Mouse (Mus musculus) liver, embryonic 12.5 days (tissue): ENCODE results near the gene Prop1. TPM values are rescaled to one million over a fixed set of nuclear protein-coding genes. Genes with fewer than 3 reads are reported as not detected.

ENCODE experiments used
- ATAC-seq: fragments of 200-750 bp; cut with Nextera tagmentation; 2 replicates; pipeline ENCODE4 v1.8.0; 2017; ENCODE audit warnings: moderate number of reproducible peaks, mild to moderate bottlenecking, moderate library complexity
- H3K27ac ChIP-seq: fragments of 300-500 bp; sonication (generic); 2 replicates; pipeline ENCODE4 v1.5.1; 2016; ENCODE audit warnings: mild to moderate bottlenecking
- H3K27me3 ChIP-seq: fragments of 300-500 bp; sonication (generic); replicated peaks from 2 replicates; pipeline ENCODE4 v1.6.1; 2016; ENCODE audit warnings: mild to moderate bottlenecking, moderate library complexity
- H3K36me3 ChIP-seq: fragments of 300-500 bp; sonication (generic); 2 replicates; pipeline ENCODE4 v1.6.1; 2016; ENCODE audit warnings: mild to moderate bottlenecking, moderate library complexity
- H3K4me1 ChIP-seq: fragments of 300-500 bp; sonication (generic); 2 replicates; pipeline ENCODE4 v1.6.1; 2016
- H3K4me2 ChIP-seq: fragments of 300-500 bp; sonication (generic); 2 replicates; pipeline ENCODE4 v1.6.1; 2016; ENCODE audit warnings: mild to moderate bottlenecking, moderate library complexity
- H3K4me3 ChIP-seq: fragments of 300-500 bp; sonication (generic); 2 replicates; pipeline ENCODE4 v1.5.1; 2016; ENCODE audit warnings: mild to moderate bottlenecking, moderate library complexity
- H3K9ac ChIP-seq: fragments of 300-500 bp; sonication (generic); 2 replicates; pipeline ENCODE4 v1.6.1; 2016; ENCODE audit warnings: mild to moderate bottlenecking, moderate library complexity
- H3K9me3 ChIP-seq: fragments of 300-500 bp; sonication (generic); replicated peaks from 2 replicates; pipeline ENCODE4 v1.6.1; 2016; ENCODE audit warnings: mild to moderate bottlenecking, moderate library complexity
- WGBS: fragments of 180-500 bp; shearing (Covaris S2); methylation state at CpG from one replicate; pipeline ENCODE4 v1.1.7; 2016; ENCODE audit not compliant: insufficient replicate concordance; 5-methylcytosine and 5-hydroxymethylcytosine counted together
- polyA plus RNA-seq: library from polyadenylated mRNA; unstranded; fragments of >200 nt; fragmentation: Nextera tagmentation; extraction: Ambion mirVana; gene quantifications from 2 replicates; pipeline ENCODE4 v1.2.1, GENCODE M21; 2016

Prop1 gene
- polyA plus RNA-seq, 1 experiment from 2014 or later, result not detected

DNA sequence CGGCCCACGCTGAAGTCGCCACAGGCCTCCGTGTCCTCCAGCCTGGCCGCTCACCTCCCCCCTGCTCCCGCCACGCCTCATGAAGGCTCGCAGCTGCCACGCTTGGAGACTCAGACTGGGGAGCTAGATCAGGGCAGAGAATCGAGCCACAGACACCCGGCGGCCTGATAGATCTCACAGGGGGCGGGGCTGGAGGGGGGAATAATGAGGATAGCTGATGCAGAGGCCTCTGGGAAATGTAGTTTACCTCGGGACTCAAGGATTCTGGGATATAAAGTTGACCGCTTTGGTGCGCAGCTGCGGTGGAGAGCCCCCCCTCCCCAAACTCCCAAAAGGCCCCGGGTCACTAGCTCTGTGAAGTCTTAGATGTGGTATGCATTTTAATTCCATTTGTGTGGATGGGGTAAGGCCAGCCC, 22.1 kb downstream of the Prop1 start, which contains the start of gene Zfp354b:
Gene Zfp354b, minus strand, starts transcription at position 183 of the 416 bp plus-strand sequence.
- Histone ChIP-seq H3K9ac (peak within 1 kb of the TSS; percentile 64), H3K27me3 (peaks cover 27% of the 10 kb centered on the region), H3K27ac (no peak within 1 kb of the TSS), H3K4me1 (peaks cover 12% of the 10 kb centered on the region), H3K4me3 (peak within 1 kb of the TSS; percentile 60), H3K4me2 (peak within 1 kb of the TSS; percentile 87), H3K36me3 (no peaks in the 10 kb centered on the region), H3K9me3 (no peaks in the 10 kb centered on the region)
- peak; percentile 86 for ATAC-seq
- under 1% methylated on average over 18 of the region's 18 CpGs for WGBS

DNA sequence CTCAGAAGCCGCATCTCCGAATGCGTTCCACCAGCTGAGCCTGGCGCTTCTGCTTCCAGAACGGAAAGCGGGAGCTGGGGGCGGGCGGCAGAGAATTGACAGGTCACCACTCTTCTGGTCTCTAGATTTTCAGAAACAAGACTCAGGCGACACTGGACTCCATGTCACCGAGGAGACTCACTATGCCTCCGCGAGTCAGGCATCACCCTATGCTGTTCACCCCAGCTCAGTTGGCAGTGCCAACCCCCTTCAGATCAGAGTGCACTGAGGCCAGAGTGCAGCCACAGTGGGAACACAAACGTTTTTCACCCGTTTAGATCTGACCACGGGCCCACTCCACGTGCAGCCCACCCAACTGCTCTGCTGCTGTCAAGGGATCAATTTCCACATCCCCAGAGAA, 22.5 kb downstream of the Prop1 start:
- H3K4me3 ChIP-seq, result peak overlapping the region; percentile 60
- ATAC-seq, result peak; percentile 57
- WGBS, result 1% methylated on average over 16 of the region's 16 CpGs
- H3K27ac ChIP-seq, result no peak overlapping the region
- H3K27me3 ChIP-seq, result peaks cover 27% of the 10 kb centered on the region
- peaks cover 12% of the 10 kb centered on the region for H3K4me1 ChIP-seq
- H3K4me2 ChIP-seq, result peak overlapping the region; percentile 87
- peak overlapping the region; percentile 64 for H3K9ac ChIP-seq
- H3K9me3 ChIP-seq, result no peaks in the 10 kb centered on the region
- no peaks in the 10 kb centered on the region for H3K36me3 ChIP-seq

DNA sequence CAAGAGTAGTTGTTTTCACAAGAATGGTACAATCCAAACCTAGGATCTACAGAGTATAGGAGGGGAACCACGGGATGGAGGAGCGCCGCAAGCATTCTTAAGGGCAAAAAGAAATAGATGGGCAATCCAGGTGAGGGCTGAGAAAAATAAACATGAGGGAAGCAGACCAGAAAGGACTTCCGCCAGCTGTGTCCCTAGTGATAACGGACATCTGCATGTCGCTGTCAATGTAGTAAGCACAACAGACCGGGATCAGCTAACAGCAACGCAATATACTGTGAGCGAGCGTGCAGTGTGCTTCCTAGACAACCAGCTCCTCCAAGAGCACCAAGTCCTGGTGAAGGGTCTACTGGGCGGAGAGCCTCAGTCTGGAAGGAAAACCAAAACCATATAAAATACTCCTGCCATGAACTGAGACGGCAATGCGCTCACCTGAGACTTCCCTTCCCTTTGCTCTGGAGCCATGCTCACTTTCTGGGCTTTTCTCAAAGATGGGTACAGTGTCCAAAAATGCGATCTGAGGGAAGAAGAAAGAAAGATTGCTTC, 23.0 kb downstream of the Prop1 start:
- Histone ChIP-seq H3K4me3 (peak overlapping the region; percentile 60), H3K9ac (peak overlapping the region; percentile 64), H3K27me3 (peaks cover 30% of the 10 kb centered on the region), H3K4me1 (peaks cover 12% of the 10 kb centered on the region), H3K27ac (no peak overlapping the region), H3K9me3 (no peaks in the 10 kb centered on the region), H3K36me3 (no peaks in the 10 kb centered on the region), H3K4me2 (peak overlapping the region; percentile 87)
- WGBS, result 13% methylated on average over 14 of the region's 14 CpGs
- no peak for ATAC-seq

DNA sequence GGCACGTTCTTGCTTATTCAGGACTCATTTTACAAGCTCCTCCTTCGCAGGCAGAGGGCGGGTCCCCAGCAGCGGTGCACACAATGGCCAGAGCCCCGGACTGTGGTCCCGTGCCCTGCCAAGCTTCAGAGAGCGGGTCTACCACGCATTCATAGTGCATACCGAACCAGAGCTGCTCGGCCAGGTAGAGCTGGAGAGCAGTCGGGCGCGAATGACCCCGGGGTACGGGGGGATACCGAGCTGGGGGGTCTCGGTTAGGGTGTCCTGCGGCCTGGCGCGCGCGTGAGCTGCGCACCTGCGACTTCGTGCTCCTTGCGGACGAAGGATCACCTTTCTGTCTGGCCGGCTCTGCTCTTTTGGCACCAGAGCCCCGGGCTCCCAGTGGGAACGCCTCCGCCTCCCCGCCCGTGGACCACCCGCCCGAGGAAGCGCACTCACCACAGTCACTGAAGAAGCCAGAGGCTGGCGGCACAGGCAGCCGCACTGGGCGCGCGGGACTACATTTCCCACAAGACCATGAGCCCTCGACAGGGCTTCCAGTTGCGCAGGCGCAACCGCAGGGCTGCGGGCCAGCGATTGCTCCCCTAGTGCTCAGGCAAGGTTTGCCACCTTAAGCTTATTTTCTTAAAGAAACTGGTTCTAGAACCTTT, 37.8 kb downstream of the Prop1 start, which contains the start of gene Zfp2:
Gene Zfp2, minus strand, starts transcription at position 495 of the 650 bp plus-strand sequence.
- under 1% methylated on average over 47 of the region's 47 CpGs for WGBS
- Histone ChIP-seq H3K27ac (peak within 1 kb of the TSS; percentile 30; the same call in 1 of the 2 replicates), H3K4me1 (0 out of 2 replicates have a peak, but pooled peaks cover 7% of the 10 kb centered on the region), H3K9me3 (no peaks in the 10 kb centered on the region), H3K4me3 (peak within 1 kb of the TSS; percentile 77), H3K9ac (peak within 1 kb of the TSS; percentile 72), H3K27me3 (no peaks in the 10 kb centered on the region), H3K36me3 (peaks cover 14% of the 10 kb centered on the region), H3K4me2 (peak within 1 kb of the TSS; percentile 81)
- peak; percentile 95 for ATAC-seq

DNA sequence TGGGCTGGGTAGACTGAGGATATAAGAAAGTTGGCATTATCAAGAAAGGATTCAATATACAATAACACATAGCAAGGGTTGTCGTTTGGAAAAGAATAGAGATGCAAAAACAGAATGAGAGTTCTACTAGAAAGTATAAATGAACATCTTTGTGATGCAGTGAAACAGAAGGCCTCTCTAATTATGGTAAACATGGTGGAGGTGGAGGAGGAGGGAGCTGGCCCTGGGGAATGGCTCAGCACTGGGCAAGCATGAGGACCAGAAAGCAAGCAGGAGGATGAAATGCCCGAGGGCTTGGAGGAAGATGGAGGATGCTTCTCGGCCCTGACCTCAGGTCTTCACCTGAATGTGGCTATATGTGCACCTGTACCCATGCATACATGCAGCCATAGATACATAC, 39.1 kb downstream of the Prop1 start:
- ATAC-seq, result no peak
- 78% methylated on average over 3 of the region's 3 CpGs for WGBS
- H3K36me3 ChIP-seq, result peaks cover 26% of the 10 kb centered on the region

DNA sequence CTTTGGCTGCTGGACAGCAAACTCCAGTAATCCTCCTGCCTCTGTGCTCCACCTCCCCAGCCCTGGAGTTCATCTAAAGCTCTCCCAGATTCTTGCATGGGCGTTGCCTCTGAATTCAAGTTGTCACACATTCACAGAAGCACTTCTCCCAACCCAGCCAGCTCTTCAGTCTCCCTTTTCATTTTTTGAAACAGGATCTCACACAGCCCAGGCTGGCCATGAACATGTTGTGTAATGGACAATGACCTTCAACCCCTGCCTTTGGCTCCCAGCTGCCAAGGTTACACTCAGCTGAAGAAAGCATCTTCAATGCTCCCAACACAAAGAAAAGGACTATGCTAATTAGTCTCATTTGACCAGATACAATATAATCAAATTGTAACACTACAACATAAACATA, 40.3 kb downstream of the Prop1 start:
- Histone ChIP-seq H3K4me3 (no peak overlapping the region), H3K4me2 (no peak overlapping the region), H3K9ac (no peak overlapping the region), H3K36me3 (peaks cover 34% of the 10 kb centered on the region), H3K4me1 (0 out of 2 replicates have a peak, but pooled peaks cover 7% of the 10 kb centered on the region), H3K27ac (no peak overlapping the region), H3K27me3 (no peaks in the 10 kb centered on the region), H3K9me3 (no peaks in the 10 kb centered on the region)
- no peak for ATAC-seq
- 80% methylated on average over 1 of the region's 1 CpGs for WGBS

More for the DNA sequence above, 39.1 kb downstream of the Prop1 start:
- Histone ChIP-seq H3K4me2 (no peak overlapping the region), H3K27me3 (no peaks in the 10 kb centered on the region), H3K9me3 (no peaks in the 10 kb centered on the region), H3K4me3 (no peak overlapping the region), H3K4me1 (0 out of 2 replicates have a peak, but pooled peaks cover 7% of the 10 kb centered on the region), H3K9ac (no peak overlapping the region), H3K27ac (no peak overlapping the region)

DNA sequence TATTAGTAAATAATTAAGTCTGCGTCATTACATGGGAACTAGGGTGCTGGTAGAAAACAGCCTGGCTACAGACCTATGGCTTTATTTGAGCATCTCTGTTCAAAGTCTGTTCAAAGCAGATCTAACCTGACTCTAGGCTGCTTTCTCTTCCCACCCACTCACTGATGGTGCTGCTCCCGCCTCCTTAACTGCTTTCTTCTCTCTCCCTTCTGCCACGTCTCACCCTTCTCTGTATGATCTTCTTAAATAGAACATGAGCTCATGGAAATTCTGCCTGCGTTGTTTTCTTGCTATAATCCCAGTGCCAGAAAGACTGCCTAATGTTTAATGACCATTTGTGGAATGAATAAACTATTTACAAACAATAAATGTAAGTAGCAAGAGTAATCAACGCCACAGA, 45.4 kb downstream of the Prop1 start:
- Histone ChIP-seq H3K27ac (no peak overlapping the region), H3K4me1 (no peaks in the 10 kb centered on the region), H3K4me3 (no peak overlapping the region), H3K36me3 (peaks cover 82% of the 10 kb centered on the region), H3K4me2 (no peak overlapping the region), H3K9ac (no peak overlapping the region), H3K9me3 (peaks cover 11% of the 10 kb centered on the region), H3K27me3 (no peaks in the 10 kb centered on the region)
- 75% methylated on average over 5 of the region's 5 CpGs for whole genome bisulfite sequencing
- ATAC-seq, result no peak

Other genes starting within 250 kb of the Prop1 start
- 3.9 and 4.3 TPM in 2 replicates for gene Zfp354c, start 126.0 kb downstream of the Prop1 start, polyA plus RNA-seq
- 0.07 and 0.17 TPM in 2 replicates for gene Zfp879, start 112.2 kb downstream of the Prop1 start, polyA plus RNA-seq
- 0.06 TPM in 1 of 2 replicates, not detected in the other for gene Grm6, start 103.1 kb downstream of the Prop1 start, polyA plus RNA-seq
- gene Zfp454, start 66.1 kb downstream of the Prop1 start, polyA plus RNA-seq, result 0.60 and 0.91 TPM in 2 replicates
- 3.1 and 3.3 TPM in 2 replicates for gene Zfp2, start 37.6 kb downstream of the Prop1 start, polyA plus RNA-seq
- 0.29 and 0.39 TPM in 2 replicates for gene Zfp354b, start 22.1 kb downstream of the Prop1 start, polyA plus RNA-seq
- gene 4933414I15Rik, start 10.0 kb downstream of the Prop1 start, polyA plus RNA-seq, result not detected in 2 replicates
- not detected in 2 replicates for gene Olfr1378, start 12.8 kb upstream of the Prop1 start, polyA plus RNA-seq
- not detected in 2 replicates for gene Olfr1377, start 28.2 kb upstream of the Prop1 start, polyA plus RNA-seq
- gene Olfr51, start 49.8 kb upstream of the Prop1 start, polyA plus RNA-seq, result not detected in 2 replicates
- gene Olfr54, start 60.5 kb upstream of the Prop1 start, polyA plus RNA-seq, result not detected in 2 replicates
- not detected in 2 replicates for gene Olfr1375, start 94.3 kb upstream of the Prop1 start, polyA plus RNA-seq
- gene Zfp354a, start 105.5 kb upstream of the Prop1 start, polyA plus RNA-seq, result 1.8 and 2.4 TPM in 2 replicates